Mouse (Mus musculus) forebrain, embryonic 16.5 days (tissue): ENCODE data around the gene Tmem39a. TPM values are rescaled to one million over a fixed set of nuclear protein-coding genes. Genes with fewer than 3 reads are reported as not detected.

Source experiments
- ATAC-seq: fragments of 200-750 bp; cut with Nextera tagmentation; 2 replicates; pipeline ENCODE4 v1.8.0; 2017; ENCODE audit warnings: mild to moderate bottlenecking, moderate library complexity
- H3K27ac ChIP-seq: fragments of 300-500 bp; sonication (generic); 2 replicates; pipeline ENCODE4 v1.5.1; 2014; ENCODE audit warnings: low read length, control low read depth
- H3K27me3 ChIP-seq: fragments of 300-500 bp; sonication (generic); replicated peaks from 2 replicates; pipeline ENCODE4 v1.6.1; 2014; ENCODE audit warnings: low read length; ENCODE audit not compliant: control insufficient read depth, insufficient read depth
- H3K36me3 ChIP-seq: fragments of 300-500 bp; sonication (generic); 2 replicates; pipeline ENCODE4 v1.6.1; 2014; ENCODE audit not compliant: control insufficient read depth, insufficient read depth
- H3K4me1 ChIP-seq: fragments of 300-500 bp; sonication (generic); replicated peaks from 2 replicates; pipeline ENCODE4 v1.6.1; 2014; ENCODE audit warnings: low read length; ENCODE audit not compliant: control insufficient read depth, insufficient read depth
- H3K4me2 ChIP-seq: fragments of 300-500 bp; sonication (generic); 2 replicates; pipeline ENCODE4 v1.6.1; 2014; ENCODE audit warnings: mild to moderate bottlenecking, low read length, control low read depth
- H3K4me3 ChIP-seq: fragments of 300-500 bp; sonication (generic); replicated peaks from 2 replicates; pipeline ENCODE4 v1.5.1; 2014; ENCODE audit warnings: mild to moderate bottlenecking, low read length, control low read depth
- H3K9ac ChIP-seq: fragments of 300-500 bp; sonication (generic); replicated peaks from 2 replicates; pipeline ENCODE4 v1.6.1; 2014; ENCODE audit warnings: low read depth, low read length, control low read depth
- H3K9me3 ChIP-seq: fragments of 300-500 bp; sonication (generic); 2 replicates; pipeline ENCODE4 v1.6.1; 2016; ENCODE audit warnings: low read length; ENCODE audit not compliant: control insufficient read depth
- WGBS: fragments of 180-500 bp; shearing (Covaris S2); extraction: QIAGEN DNeasy Blood & Tissue Kit; methylation state at CpG from one replicate; pipeline ENCODE4 v1.1.7; 2014; 5-methylcytosine and 5-hydroxymethylcytosine counted together
- polyA plus RNA-seq: library from polyadenylated mRNA; unstranded; fragments of >200 nt; fragmentation: Nextera tagmentation; extraction: Ambion mirVana; gene quantifications from 2 replicates; pipeline ENCODE4 v1.2.1, GENCODE M21; 2015

Tmem39a gene
- polyA plus RNA-seq, 1 experiment from 2014 or later, result 37.3 TPM

GRCm38 (mm10) chr16:38620696-38621450, 62.4 kb downstream of the Tmem39a start:
- 94% methylated on average over 16 of the region's 16 CpGs for WGBS
- no peaks in the 10 kb centered on the region for H3K9me3 ChIP-seq
- H3K9ac ChIP-seq, result no peak overlapping the region
- H3K36me3 ChIP-seq, result no peaks in the 10 kb centered on the region
- H3K27me3 ChIP-seq, result no peaks in the 10 kb centered on the region
- no peaks in the 10 kb centered on the region for H3K4me1 ChIP-seq
- H3K27ac ChIP-seq, result no peak overlapping the region
- H3K4me2 ChIP-seq, result no peak overlapping the region
- no peak for ATAC-seq
- no peak overlapping the region for H3K4me3 ChIP-seq

DNA sequence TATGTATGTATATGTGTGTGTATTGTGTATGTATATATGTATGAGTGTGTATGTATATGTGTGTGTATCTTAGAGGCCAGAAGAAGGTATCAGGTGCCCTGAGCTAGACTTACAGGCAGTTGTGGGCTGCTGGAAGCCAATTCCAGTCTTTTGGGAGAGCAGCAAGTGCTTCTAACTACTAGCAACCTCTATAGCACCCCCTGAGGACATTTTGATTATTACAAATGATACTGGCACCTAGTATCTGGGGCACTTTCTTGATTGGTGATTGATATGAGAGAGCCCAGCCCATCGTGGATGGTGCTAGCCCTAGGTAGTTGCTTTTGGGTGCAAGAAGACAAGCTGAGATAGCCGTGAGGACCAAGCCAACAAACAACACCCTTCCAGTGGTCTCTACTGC, 63.8 kb downstream of the Tmem39a start:
- no peak overlapping the region for H3K9ac ChIP-seq
- no peaks in the 10 kb centered on the region for H3K27me3 ChIP-seq
- H3K4me2 ChIP-seq, result no peak overlapping the region
- ATAC-seq, result no peak
- H3K36me3 ChIP-seq, result no peaks in the 10 kb centered on the region
- no peak overlapping the region for H3K27ac ChIP-seq
- no peaks in the 10 kb centered on the region for H3K4me1 ChIP-seq
- H3K4me3 ChIP-seq, result no peak overlapping the region
- 79% methylated on average over 2 of the region's 2 CpGs for WGBS
- H3K9me3 ChIP-seq, result no peaks in the 10 kb centered on the region

DNA sequence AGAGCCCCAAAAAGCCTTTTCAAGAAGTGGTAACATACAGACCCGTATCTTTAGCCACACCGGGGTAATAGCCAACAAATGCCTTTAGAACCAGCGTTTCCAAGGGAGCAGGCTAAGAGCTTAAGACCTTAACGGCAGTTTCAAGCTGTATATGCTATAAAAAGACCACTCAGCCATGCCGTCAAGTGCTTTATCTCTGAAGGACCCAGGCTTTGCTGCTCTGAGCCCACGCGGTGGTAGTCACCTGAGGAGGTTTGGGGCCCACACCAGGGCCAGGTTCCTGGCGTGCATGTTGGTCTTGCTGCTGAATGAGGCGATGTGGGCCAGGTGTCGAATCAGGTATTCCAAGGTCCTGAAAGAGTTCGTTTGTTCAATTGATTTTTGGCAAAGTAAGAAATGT, 65.8 kb downstream of the Tmem39a start:
- Histone ChIP-seq H3K9me3 (no peaks in the 10 kb centered on the region), H3K4me1 (no peaks in the 10 kb centered on the region), H3K36me3 (no peaks in the 10 kb centered on the region), H3K9ac (no peak overlapping the region), H3K4me2 (no peak overlapping the region), H3K4me3 (no peak overlapping the region), H3K27me3 (no peaks in the 10 kb centered on the region), H3K27ac (no peak overlapping the region)
- WGBS, result 79% methylated on average over 11 of the region's 11 CpGs
- no peak for ATAC-seq

GRCm38 (mm10) chr16:38625411-38625810, 66.9 kb downstream of the Tmem39a start:
- Histone ChIP-seq H3K27me3 (no peaks in the 10 kb centered on the region), H3K9ac (no peak overlapping the region), H3K4me3 (no peak overlapping the region), H3K9me3 (no peaks in the 10 kb centered on the region), H3K4me2 (no peak overlapping the region), H3K4me1 (no peaks in the 10 kb centered on the region), H3K27ac (no peak overlapping the region), H3K36me3 (no peaks in the 10 kb centered on the region)
- ATAC-seq, result no peak
- WGBS, result 90% methylated on average over 7 of the region's 7 CpGs

DNA sequence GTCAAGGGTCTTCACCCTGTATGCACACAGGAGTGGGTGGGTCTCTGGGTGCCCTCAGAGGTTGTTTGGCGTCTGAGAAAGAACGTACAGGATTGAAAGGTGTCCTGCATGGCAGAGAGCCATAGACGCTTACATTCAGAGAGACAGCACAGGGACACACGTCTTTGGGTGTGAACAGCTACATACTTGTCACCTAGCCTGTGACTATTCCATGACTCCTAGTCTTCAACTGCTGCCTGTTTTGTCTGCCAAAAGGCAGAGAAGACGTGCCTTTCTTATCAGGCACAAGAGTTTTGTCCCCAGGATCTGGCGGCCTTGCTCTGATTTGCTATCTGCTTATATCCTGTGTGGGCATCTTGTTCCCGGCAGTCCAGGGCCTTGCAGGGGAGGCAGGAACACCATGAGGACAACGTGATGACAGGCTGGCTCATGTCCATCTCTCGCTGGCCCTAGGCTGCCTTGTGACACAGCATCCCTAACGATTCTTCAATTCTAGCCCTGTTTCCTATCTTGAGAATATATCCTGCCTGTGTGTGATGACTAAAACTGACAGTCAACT, 67.4 kb downstream of the Tmem39a start:
- no peak for ATAC-seq
- H3K27ac ChIP-seq, result no peak overlapping the region
- no peak overlapping the region for H3K4me2 ChIP-seq
- H3K9ac ChIP-seq, result no peak overlapping the region
- no peaks in the 10 kb centered on the region for H3K36me3 ChIP-seq
- no peaks in the 10 kb centered on the region for H3K4me1 ChIP-seq
- H3K27me3 ChIP-seq, result no peaks in the 10 kb centered on the region
- no peaks in the 10 kb centered on the region for H3K9me3 ChIP-seq
- 76% methylated on average over 10 of the region's 10 CpGs for WGBS
- no peak overlapping the region for H3K4me3 ChIP-seq

- H3K4me3 ChIP-seq, result no peak overlapping the region
- H3K36me3 ChIP-seq, result no peaks in the 10 kb centered on the region
- no peak for ATAC-seq
- WGBS, result 64% methylated on average over 6 of the region's 6 CpGs
- no peak overlapping the region for H3K27ac ChIP-seq
- H3K9ac ChIP-seq, result no peak overlapping the region
- no peak overlapping the region for H3K4me2 ChIP-seq
- no peaks in the 10 kb centered on the region for H3K4me1 ChIP-seq
- no peaks in the 10 kb centered on the region for H3K9me3 ChIP-seq
- H3K27me3 ChIP-seq, result no peaks in the 10 kb centered on the region
Measured at GRCm38 (mm10) chr16:38632147-38632546, 73.6 kb downstream of the Tmem39a start.

DNA sequence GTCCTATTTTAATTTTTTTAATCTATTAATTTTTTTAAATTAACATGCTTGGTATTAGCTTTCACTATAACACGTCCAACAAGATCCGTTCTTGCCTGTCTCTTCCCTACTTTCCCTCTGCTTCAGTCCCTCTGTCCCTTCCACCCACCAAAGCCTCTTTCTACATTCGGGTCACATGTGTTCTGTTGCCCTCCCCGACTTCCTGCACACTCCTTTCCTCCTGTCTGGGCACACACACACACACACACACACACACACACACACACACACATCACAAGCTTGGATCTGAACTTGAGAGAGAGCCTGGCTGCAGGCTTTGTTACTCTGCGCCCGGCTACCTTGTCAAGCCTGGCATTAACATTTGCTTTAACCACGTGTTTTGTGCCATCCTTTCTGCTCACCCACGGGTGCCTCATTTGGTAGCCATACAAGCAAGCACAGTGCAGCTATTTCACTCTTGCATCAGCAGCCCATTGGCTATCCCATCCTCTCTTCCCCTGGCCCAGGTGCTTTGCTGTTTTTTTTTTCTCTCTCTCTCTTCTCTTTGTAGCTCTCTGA, 77.4 kb downstream of the Tmem39a start:
- H3K36me3 ChIP-seq, result no peaks in the 10 kb centered on the region
- H3K4me2 ChIP-seq, result no peak overlapping the region
- no peak for ATAC-seq
- H3K9me3 ChIP-seq, result no peaks in the 10 kb centered on the region
- no peak overlapping the region for H3K27ac ChIP-seq
- H3K9ac ChIP-seq, result no peak overlapping the region
- no peak overlapping the region for H3K4me3 ChIP-seq
- H3K4me1 ChIP-seq, result no peaks in the 10 kb centered on the region
- no peaks in the 10 kb centered on the region for H3K27me3 ChIP-seq
- 73% methylated on average over 8 of the region's 8 CpGs for WGBS

GRCm38 (mm10) chr16:38636682-38637081, 78.2 kb downstream of the Tmem39a start:
- Histone ChIP-seq H3K4me1 (no peaks in the 10 kb centered on the region), H3K4me2 (no peak overlapping the region), H3K27me3 (no peaks in the 10 kb centered on the region), H3K4me3 (no peak overlapping the region), H3K27ac (no peak overlapping the region), H3K36me3 (no peaks in the 10 kb centered on the region), H3K9ac (no peak overlapping the region), H3K9me3 (no peaks in the 10 kb centered on the region)
- ATAC-seq, result no peak
- WGBS, result 82% methylated on average over 9 of the region's 9 CpGs

DNA sequence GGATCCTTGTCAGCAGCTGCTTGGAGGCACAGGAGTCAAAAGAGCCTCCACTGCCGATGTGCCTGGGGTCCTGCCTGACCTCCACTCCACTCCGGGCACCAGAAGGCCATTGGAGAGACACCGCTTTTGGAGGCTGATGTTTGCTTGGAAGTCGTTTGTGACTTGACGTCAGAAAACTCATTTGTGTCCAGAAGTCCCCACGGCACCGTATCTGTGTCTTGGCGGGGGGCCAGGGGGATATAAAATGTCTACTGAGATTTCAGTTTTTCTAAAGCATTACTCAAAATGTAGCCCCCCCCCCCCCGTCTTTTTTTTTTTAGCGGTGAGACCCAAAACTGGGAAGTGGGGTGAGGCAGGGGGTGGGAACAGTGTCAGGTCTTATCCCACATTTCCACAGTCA, 78.6 kb downstream of the Tmem39a start:
- H3K4me1 ChIP-seq, result no peaks in the 10 kb centered on the region
- no peak overlapping the region for H3K4me2 ChIP-seq
- H3K9me3 ChIP-seq, result no peaks in the 10 kb centered on the region
- ATAC-seq, result no peak
- WGBS, result 82% methylated on average over 10 of the region's 10 CpGs
- H3K27ac ChIP-seq, result no peak overlapping the region
- H3K4me3 ChIP-seq, result no peak overlapping the region
- no peak overlapping the region for H3K9ac ChIP-seq
- no peaks in the 10 kb centered on the region for H3K27me3 ChIP-seq
- no peaks in the 10 kb centered on the region for H3K36me3 ChIP-seq
